Mouse (Mus musculus): Measurements from ENCODE around the gene Nrn1l.

DNA sequence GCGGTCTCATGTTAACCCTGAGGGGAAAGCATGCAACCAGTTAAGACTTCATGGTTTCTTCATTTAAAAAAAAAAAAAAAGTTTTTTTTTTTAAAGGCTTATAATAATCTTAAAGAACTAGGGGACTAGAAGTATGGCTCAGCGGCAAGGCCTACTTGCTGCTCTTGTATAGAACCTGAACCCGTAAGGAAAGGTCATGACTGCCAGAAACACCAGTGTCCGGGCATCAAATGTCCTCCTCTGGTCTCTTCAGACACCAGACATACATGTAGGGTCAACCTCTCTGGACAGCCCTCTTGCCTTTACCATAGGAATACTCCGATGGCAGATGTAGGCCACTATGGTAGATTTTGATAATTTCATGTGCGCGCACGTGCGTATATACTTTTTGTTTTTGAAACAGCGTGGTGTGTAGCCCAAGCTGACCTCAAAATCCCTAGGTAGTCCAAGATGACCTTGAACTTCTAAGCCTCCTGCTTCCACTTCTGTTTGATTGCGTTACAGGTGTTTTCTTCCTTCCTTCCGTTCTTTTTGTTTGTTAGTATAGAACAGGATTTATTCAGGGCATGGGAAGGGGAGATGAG lies 41.1 kb upstream of the Nrn1l start:
- TF ChIP-seq GATA1 (IDR thresholded peaks at IDR 0.05; ENCODE audit: borderline replicate concordance, low read length) (no peak), FLI1 (IDR thresholded peaks at IDR 0.05; ENCODE audit: low read length) (no peak)
